Comparison of ENCODE assay signal across 10 mouse cellular contexts in genomic region chr1:89757545-89757944, GRCm38 (mm10).
A peak's percentile ranks its signal among the peaks of the same experiment; 100 is the strongest.
DNase-seq lines count a peak whose midpoint lies in the region; ATAC-seq and TF ChIP-seq lines count a peak whose summit lies in the region.
"Had no signal": no experiment of that assay in that cellular context is flagged by ENCODE, and none has a peak within 500 bp of the region (broad histone marks: within the 10 kb centered on the region; RNA-seq: fewer than 3 reads in every experiment).

No protein-coding gene starts in this region.

- TF ChIP-seq CTCF in heart, adult 2 months (IDR thresholded peaks at IDR 0.05): peak; percentile 66
- peak; percentile 63 for TF ChIP-seq CTCF in lung, embryonic 14.5 days (IDR thresholded peaks at IDR 0.05; ENCODE audit: low read depth)

- DNase-seq in heart, adult 2 months: peak in 1 of 2 experiments; percentile 28
- DNase-seq in heart, postnatal 10 days: no peak
- peak; percentile 19 for DNase-seq in lung, embryonic 14.5 days
- no peak for DNase-seq in lung, postnatal 25 days (ENCODE audit: low spot score)
- no peak for DNase-seq in cerebellum, postnatal 4 days (ENCODE audit: low spot score in 2 of 2)
- no peak for DNase-seq in forebrain, embryonic 11.5 days (ENCODE audit: low spot score)
- DNase-seq: cerebellum, adult 8-10 months; right cerebral cortex, postnatal 4 days had no signal

- H3K9me3 ChIP-seq in lung, embryonic 14.5 days (ENCODE audit: low read depth, low read length): no peaks in the 10 kb centered on the region
- H3K9me3 ChIP-seq in neural tube, embryonic 15.5 days (replicated peaks): no peaks in the 10 kb centered on the region
- peaks cover 1% of the 10 kb centered on the region; the same call in 1 of the 2 replicates for H3K9me3 ChIP-seq in forebrain, embryonic 11.5 days (ENCODE audit: control insufficient read depth, low read length)

- H3K79me2 ChIP-seq in heart, adult 2 months (replicated peaks; ENCODE audit: control insufficient read depth, insufficient read depth, low read length): no peaks in the 10 kb centered on the region

- H3K4me2 ChIP-seq in lung, embryonic 14.5 days: no peak overlapping the region
- H3K4me2 ChIP-seq in neural tube, embryonic 15.5 days: no peak overlapping the region
- H3K4me2 ChIP-seq in forebrain, embryonic 11.5 days (ENCODE audit: low read depth, low read length, severe bottlenecking): no peak overlapping the region

- TF ChIP-seq POLR2A in heart, adult 2 months (IDR thresholded peaks at IDR 0.05; ENCODE audit: insufficient read depth, low read depth, low read length): no peak

- no peak for ATAC-seq in lung, embryonic 14.5 days (ENCODE audit: insufficient read depth)
- ATAC-seq in common myeloid progenitor, adult 5-6 weeks (replicated peaks; ENCODE audit: low read depth, poor library complexity, severe bottlenecking): peak; percentile 72
- 0 out of 2 replicates have a peak, but pooled peaks have one; percentile 18 for ATAC-seq in neural tube, embryonic 15.5 days (ENCODE audit: low FRiP score)
- no peak for ATAC-seq in forebrain, embryonic 11.5 days (replicated peaks; ENCODE audit: low FRiP score)

- no peaks in the 10 kb centered on the region for H3K4me1 ChIP-seq in heart, adult 2 months (ENCODE audit: control insufficient read depth, insufficient read depth, low read length)
- H3K4me1 ChIP-seq in lung, embryonic 14.5 days (ENCODE audit: insufficient read depth): no peaks in the 10 kb centered on the region
- peaks cover 22% of the 10 kb centered on the region for H3K4me1 ChIP-seq in neural tube, embryonic 15.5 days
- H3K4me1 ChIP-seq in forebrain, embryonic 11.5 days (replicated peaks; ENCODE audit: control insufficient read depth, insufficient read depth, low read length): no peaks in the 10 kb centered on the region

- H3K27ac ChIP-seq in heart, adult 2 months: no peak overlapping the region
- H3K27ac ChIP-seq in lung, embryonic 14.5 days (ENCODE audit: low read depth): no peak overlapping the region
- H3K27ac ChIP-seq in neural tube, embryonic 15.5 days (replicated peaks): no peak overlapping the region
- H3K27ac ChIP-seq in forebrain, embryonic 11.5 days (ENCODE audit: low read depth, low read length): no peak overlapping the region

- no peak overlapping the region for H3K9ac ChIP-seq in heart, adult 2 months (ENCODE audit: low read depth, low read length)
- no peak overlapping the region for H3K9ac ChIP-seq in lung, embryonic 14.5 days
- no peak overlapping the region for H3K9ac ChIP-seq in neural tube, embryonic 15.5 days (replicated peaks)
- no peak overlapping the region for H3K9ac ChIP-seq in forebrain, embryonic 11.5 days (ENCODE audit: low read length)

- intact Hi-C loops in heart, adult 2 months (cut with DNase I): no loop called here
- intact Hi-C loops in heart, postnatal 10 days (cut with DNase I): loop anchor here (5.0 kb wide), 1 partner anchor 185 kb away; no protein-coding TSS in a partner anchor

- TF ChIP-seq EP300 in heart, adult 2 months (IDR thresholded peaks at IDR 0.05; ENCODE audit: insufficient read depth, low read depth, low read length): no peak

- no peaks in the 10 kb centered on the region for H3K36me3 ChIP-seq in heart, adult 2 months (ENCODE audit: control insufficient read depth, insufficient read depth, low read length)
- H3K36me3 ChIP-seq in lung, embryonic 14.5 days (ENCODE audit: insufficient read depth): 0 out of 2 replicates have a peak, but pooled peaks cover under 1% of the 10 kb centered on the region
- peaks cover 4% of the 10 kb centered on the region; the same call in 1 of the 2 replicates for H3K36me3 ChIP-seq in neural tube, embryonic 15.5 days
- H3K36me3 ChIP-seq in forebrain, embryonic 11.5 days (ENCODE audit: control insufficient read depth, insufficient read depth, low read length): no peaks in the 10 kb centered on the region

- no peak overlapping the region for H3K4me3 ChIP-seq in heart, adult 2 months
- no peak overlapping the region for H3K4me3 ChIP-seq in lung, embryonic 14.5 days (ENCODE audit: low read depth, low read length)
- H3K4me3 ChIP-seq in neural tube, embryonic 15.5 days (replicated peaks): no peak overlapping the region
- H3K4me3 ChIP-seq in forebrain, embryonic 11.5 days (ENCODE audit: low read depth, low read length): no peak overlapping the region

- 73% methylated on average over 3 of the region's 3 CpGs for WGBS in heart, adult 2 months
- WGBS in lung, embryonic 14.5 days: 55% methylated on average over 3 of the region's 3 CpGs
- 52% methylated on average over 3 of the region's 3 CpGs for WGBS in neural tube, embryonic 15.5 days
- WGBS in forebrain, embryonic 11.5 days: 50% methylated on average over 3 of the region's 3 CpGs

- no peaks in the 10 kb centered on the region for H3K27me3 ChIP-seq in heart, adult 2 months (ENCODE audit: control insufficient read depth, insufficient read depth, low read length)
- no peaks in the 10 kb centered on the region for H3K27me3 ChIP-seq in lung, embryonic 14.5 days (ENCODE audit: insufficient read depth, low read length)
- H3K27me3 ChIP-seq in neural tube, embryonic 15.5 days (replicated peaks): 0 out of 2 replicates have a peak, but pooled peaks cover 2% of the 10 kb centered on the region
- peaks cover 48% of the 10 kb centered on the region for H3K27me3 ChIP-seq in forebrain, embryonic 11.5 days (ENCODE audit: control insufficient read depth, insufficient read depth, low read length)

Comparison
In these comparisons a context has a peak if more than half of its experiments do, and no peak if none do; other contexts are left out.
1. ATAC-seq: peak in common myeloid progenitor, adult 5-6 weeks (single experiment) and neural tube, embryonic 15.5 days (single experiment); none in lung, embryonic 14.5 days (single experiment) and forebrain, embryonic 11.5 days (single experiment).